Mouse (Mus musculus) kidney, postnatal 0 days (tissue): ENCODE data around the gene 4931409K22Rik. TPM values are rescaled to one million over a fixed set of nuclear protein-coding genes. Genes with fewer than 3 reads are reported as not detected.

Experiments
- ATAC-seq: fragments of 200-750 bp; cut with Nextera tagmentation; replicated peaks from 2 replicates; pipeline ENCODE4 v1.8.0; 2017; ENCODE audit warnings: low read depth, moderate number of reproducible peaks, moderate TSS enrichment, moderate library complexity; ENCODE audit not compliant: low FRiP score
- DNase-seq: peaks from one replicate; pipeline ENCODE4 v3.0.0-alpha.2; 2016; ENCODE audit warnings: low spot score
- H3K27ac ChIP-seq: fragments of 300-500 bp; sonication (generic); 2 replicates; pipeline ENCODE4 v1.5.1; 2014; ENCODE audit warnings: mild to moderate bottlenecking
- H3K27me3 ChIP-seq: fragments of 300-500 bp; sonication (generic); 2 replicates; pipeline ENCODE4 v1.6.1; 2014; ENCODE audit warnings: low read length, mixed read lengths; ENCODE audit not compliant: insufficient read depth
- H3K36me3 ChIP-seq: fragments of 300-500 bp; sonication (generic); 2 replicates; pipeline ENCODE4 v1.6.1; 2014; ENCODE audit warnings: low read length, mixed read lengths; ENCODE audit not compliant: insufficient read depth
- H3K4me1 ChIP-seq: fragments of 300-500 bp; sonication (generic); replicated peaks from 2 replicates; pipeline ENCODE4 v1.6.1; 2014; ENCODE audit warnings: antibody characterized with exemption, low read length, mixed read lengths; ENCODE audit not compliant: insufficient read depth
- H3K4me2 ChIP-seq: fragments of 300-500 bp; sonication (generic); 2 replicates; pipeline ENCODE4 v1.6.1; 2014; ENCODE audit warnings: mild to moderate bottlenecking, low read length, moderate library complexity, mixed read lengths
- H3K4me3 ChIP-seq: fragments of 300-500 bp; sonication (generic); replicated peaks from 2 replicates; pipeline ENCODE4 v1.5.1; 2014; ENCODE audit warnings: low read depth, low read length
- H3K9ac ChIP-seq: fragments of 300-500 bp; sonication (generic); 2 replicates; pipeline ENCODE4 v1.6.1; 2014; ENCODE audit warnings: low read depth, low read length
- H3K9me3 ChIP-seq: fragments of 300-500 bp; sonication (generic); replicated peaks from 2 replicates; pipeline ENCODE4 v1.6.1; 2016; ENCODE audit warnings: low read length, inconsistent platforms, mixed read lengths
- CTCF ChIP-seq: IDR thresholded peaks from 2 replicates; pipeline ENCODE4 v1.5.1; 2016; ENCODE audit warnings: antibody characterized with exemption, low read depth, mild to moderate bottlenecking, moderate library complexity
- WGBS: fragments of 180-500 bp; shearing (Covaris S2); extraction: QIAGEN DNeasy Blood & Tissue Kit; methylation state at CpG from one replicate; pipeline ENCODE4 v1.1.7; 2014; 5-methylcytosine and 5-hydroxymethylcytosine counted together
- microRNA counts: library from miRNA; unstranded; fragments of <30 nt; microRNA quantifications from one replicate; lab custom pipeline; 2015
- microRNA-seq: library from miRNA; unstranded; fragments of <30 nt; microRNA quantifications from one replicate; pipeline ENCODE4, GENCODE M21; 2016
- polyA plus RNA-seq: library from polyadenylated mRNA; unstranded; fragments of >200 nt; fragmentation: Nextera tagmentation; extraction: Ambion mirVana; gene quantifications from 2 replicates; pipeline ENCODE4 v1.2.1, GENCODE M21; 2015

Gene 4931409K22Rik
- polyA plus RNA-seq, 1 experiment from 2014 or later: 0.12 TPM

DNA sequence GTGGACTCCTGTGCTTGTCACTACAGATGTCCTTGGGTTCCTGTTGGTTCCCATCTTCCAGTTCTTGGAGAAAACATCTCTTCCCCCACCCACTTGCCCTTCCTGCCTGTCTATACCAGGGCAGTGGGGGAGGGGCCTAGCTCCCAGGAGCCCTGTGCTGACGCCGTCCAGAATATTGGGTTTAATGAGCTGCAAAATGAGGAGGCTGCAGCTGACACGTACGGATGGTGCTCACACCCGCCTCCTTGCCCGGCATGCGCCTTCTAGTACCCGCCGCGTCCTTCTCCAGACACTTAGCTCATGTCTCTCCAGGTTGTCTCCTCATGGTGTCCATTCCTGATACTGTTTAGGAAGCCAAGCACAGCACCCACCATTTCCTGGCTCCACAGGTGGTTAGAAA lies 57.5 kb downstream of the 4931409K22Rik start:
- peaks cover 41% of the 10 kb centered on the region for H3K36me3 ChIP-seq
- no peaks in the 10 kb centered on the region for H3K27me3 ChIP-seq
- H3K27ac ChIP-seq: no peak overlapping the region
- H3K9ac ChIP-seq: no peak overlapping the region
- TF ChIP-seq CTCF: no peak
- H3K9me3 ChIP-seq: no peaks in the 10 kb centered on the region
- 61% methylated on average over 10 of the region's 10 CpGs for WGBS
- DNase-seq (no peak), ATAC-seq (no peak)
- no peaks in the 10 kb centered on the region for H3K4me1 ChIP-seq
- H3K4me3 ChIP-seq: no peak overlapping the region
- no peak overlapping the region for H3K4me2 ChIP-seq

DNA sequence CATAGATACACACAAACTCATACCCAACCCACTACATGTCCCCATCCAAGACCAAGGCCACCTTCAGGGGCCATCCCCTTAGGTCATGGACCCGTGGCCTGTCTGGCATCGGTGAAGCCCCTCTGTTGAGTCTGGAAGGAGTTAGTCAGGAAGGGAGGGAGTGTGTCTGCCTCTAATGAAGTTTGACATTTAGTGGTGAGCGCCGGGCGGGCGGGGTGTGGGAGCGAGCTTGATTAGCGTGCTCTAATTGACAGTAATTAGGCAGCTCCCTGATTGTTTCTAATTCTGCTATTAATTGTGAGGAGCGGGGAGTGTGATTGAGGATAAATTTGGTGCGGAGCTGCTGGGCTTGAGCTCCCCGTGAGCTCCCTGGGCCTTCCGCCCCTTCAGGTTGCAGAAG lies 59.1 kb downstream of the 4931409K22Rik start:
- ATAC-seq: no peak
- TF ChIP-seq CTCF: no peak

DNA sequence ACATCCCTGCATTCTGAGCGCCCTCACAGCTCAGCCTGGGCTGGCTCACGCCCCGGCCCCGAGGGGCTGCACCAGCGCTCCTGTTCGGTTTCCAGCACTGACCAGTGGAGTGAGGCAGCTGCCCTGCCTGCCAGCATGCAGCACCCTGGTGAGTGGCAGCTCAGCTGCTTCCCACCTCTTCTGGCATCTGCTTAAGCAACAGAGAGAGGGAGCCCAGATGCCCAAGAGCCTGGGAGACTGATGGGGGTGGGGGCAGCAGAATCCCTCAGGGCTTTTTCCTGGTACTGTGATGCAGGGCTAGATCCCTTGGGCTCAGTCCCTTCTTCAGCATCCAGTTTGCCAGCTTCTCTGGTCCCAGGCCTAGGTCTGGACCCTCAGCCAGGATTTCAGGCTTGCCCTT lies 59.9 kb downstream of the 4931409K22Rik start:
- H3K9ac ChIP-seq: no peak overlapping the region
- no peak for TF ChIP-seq CTCF
- no peaks in the 10 kb centered on the region for H3K27me3 ChIP-seq
- no peaks in the 10 kb centered on the region for H3K9me3 ChIP-seq
- H3K36me3 ChIP-seq: peaks cover 59% of the 10 kb centered on the region
- H3K4me2 ChIP-seq: no peak overlapping the region
- H3K4me1 ChIP-seq: no peaks in the 10 kb centered on the region
- ATAC-seq (no peak), DNase-seq (no peak)
- no peak overlapping the region for H3K4me3 ChIP-seq
- WGBS: 61% methylated on average over 6 of the region's 6 CpGs
- no peak overlapping the region for H3K27ac ChIP-seq

More for the DNA sequence above, 59.1 kb downstream of the 4931409K22Rik start:
- 70% methylated on average over 12 of the region's 12 CpGs for WGBS
- Histone ChIP-seq H3K4me1 (no peaks in the 10 kb centered on the region), H3K9ac (no peak overlapping the region), H3K27ac (no peak overlapping the region), H3K4me2 (no peak overlapping the region), H3K27me3 (no peaks in the 10 kb centered on the region), H3K9me3 (no peaks in the 10 kb centered on the region), H3K36me3 (peaks cover 52% of the 10 kb centered on the region), H3K4me3 (no peak overlapping the region)
- no peak for DNase-seq

DNA sequence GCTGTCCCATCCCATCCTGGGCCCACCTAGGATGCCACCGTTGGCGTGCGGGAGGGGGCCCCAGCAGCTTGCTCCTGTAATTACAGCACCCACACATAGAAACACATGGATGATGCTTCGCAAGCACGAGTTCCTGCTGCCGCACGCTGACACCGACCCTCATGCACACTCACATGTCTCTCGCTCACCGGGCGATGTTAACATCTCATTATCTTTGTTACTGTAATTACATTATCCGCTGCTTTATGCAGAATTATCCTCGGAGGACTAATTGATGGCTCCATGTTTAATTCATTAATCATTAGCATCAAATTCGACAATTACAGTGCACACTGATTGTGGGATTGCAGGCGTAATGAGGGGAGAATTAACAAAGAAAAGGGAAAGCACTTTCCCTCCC lies 61.6 kb downstream of the 4931409K22Rik start:
- no peaks in the 10 kb centered on the region for H3K4me1 ChIP-seq
- DNase-seq (no peak), ATAC-seq (no peak)
- 91% methylated on average over 15 of the region's 15 CpGs for WGBS
- H3K9me3 ChIP-seq: no peaks in the 10 kb centered on the region
- no peaks in the 10 kb centered on the region for H3K27me3 ChIP-seq
- no peak overlapping the region for H3K9ac ChIP-seq
- peaks cover 54% of the 10 kb centered on the region for H3K36me3 ChIP-seq
- H3K27ac ChIP-seq: no peak overlapping the region
- H3K4me2 ChIP-seq: no peak overlapping the region
- H3K4me3 ChIP-seq: no peak overlapping the region
- TF ChIP-seq CTCF: no peak

MicroRNA genes within 50 kb of the gene (microRNA counts, 519-probe panel; counts per million panel counts)
- 330 counts per million, percentile 68 among the panel's probes with 10 or more counts for microRNA mmu-miR-671-3p (lab: Ali Mortazavi, UCI)
- microRNA mmu-miR-671-5p (lab: Ali Mortazavi, UCI): 330 counts per million, percentile 68 among the panel's probes with 10 or more counts

Small RNAs within 50 kb of the gene (microRNA-seq; reads per million reads assigned to microRNA genes)
- 387 reads per million, percentile 69 among the genes with 10 or more reads in this experiment for gene Mir671

Other genes with a start within 250 kb of the 4931409K22Rik start
- 3.9 and 4.4 TPM in 2 replicates for gene Kcnh2, start 205.2 kb downstream of the 4931409K22Rik start, polyA plus RNA-seq
- 12.8 and 14.0 TPM in 2 replicates for gene Nos3, start 192.0 kb downstream of the 4931409K22Rik start, polyA plus RNA-seq
- gene Atg9b, start 164.7 kb downstream of the 4931409K22Rik start, polyA plus RNA-seq: 0.59 and 0.60 TPM in 2 replicates
- gene Abcb8, start 163.1 kb downstream of the 4931409K22Rik start, polyA plus RNA-seq: 48.6 and 51.7 TPM in 2 replicates
- gene Asic3, start 143.4 kb downstream of the 4931409K22Rik start, polyA plus RNA-seq: 0.40 and 0.46 TPM in 2 replicates
- gene Cdk5, start 133.3 kb downstream of the 4931409K22Rik start, polyA plus RNA-seq: 47.2 and 51.3 TPM in 2 replicates
- 30.8 and 35.5 TPM in 2 replicates for gene Slc4a2, start 133.0 kb downstream of the 4931409K22Rik start, polyA plus RNA-seq
- 117 and 120 TPM in 2 replicates for gene Fastk, start 111.5 kb downstream of the 4931409K22Rik start, polyA plus RNA-seq
- gene Tmub1, start 109.0 kb downstream of the 4931409K22Rik start, polyA plus RNA-seq: 27.0 and 28.0 TPM in 2 replicates
- 23.9 and 26.9 TPM in 2 replicates for gene Agap3, start 104.6 kb downstream of the 4931409K22Rik start, polyA plus RNA-seq
- 0.04 TPM in 2 replicates for gene Gbx1, start 29.6 kb downstream of the 4931409K22Rik start, polyA plus RNA-seq
- gene Asb10, start 15.8 kb downstream of the 4931409K22Rik start, polyA plus RNA-seq: 0.69 and 0.93 TPM in 2 replicates
- 74.4 and 79.6 TPM in 2 replicates for gene Abcf2, start 20.7 kb upstream of the 4931409K22Rik start, polyA plus RNA-seq
- gene Chpf2, start 29.9 kb upstream of the 4931409K22Rik start, polyA plus RNA-seq: 26.0 and 27.6 TPM in 2 replicates
- gene Smarcd3, start 67.6 kb upstream of the 4931409K22Rik start, polyA plus RNA-seq: 16.4 and 19.7 TPM in 2 replicates
- 35.2 and 35.3 TPM in 2 replicates for gene Nub1, start 128.7 kb upstream of the 4931409K22Rik start, polyA plus RNA-seq
- 21.3 and 21.9 TPM in 2 replicates for gene Wdr86, start 173.9 kb upstream of the 4931409K22Rik start, polyA plus RNA-seq
- 5.8 and 7.1 TPM in 2 replicates for gene Crygn, start 201.2 kb upstream of the 4931409K22Rik start, polyA plus RNA-seq